Mouse (Mus musculus) CH12.LX (cell line): ENCODE results near the gene Clba1.

Experiments used
- CTCF ChIP-seq, 2 experiments: IDR thresholded peaks in 1 of 2; conservative IDR thresholded peaks in 1 of 2; 2 replicates each; pipeline ENCODE4 v1.5.1; 2011 to 2012; ENCODE audit warnings: low read depth in 2 of 2, low read length in 2 of 2, improper control_type of control experiment in 1 of 2, inconsistent platforms in 1 of 2, mild to moderate bottlenecking in 1 of 2, moderate library complexity in 1 of 2
- JUND ChIP-seq: conservative IDR thresholded peaks from 2 replicates; pipeline ENCODE4 v1.6.1; 2011; ENCODE audit warnings: low read depth, low read length, improper control_type of control experiment
- MAX ChIP-seq: IDR thresholded peaks from 2 replicates; pipeline ENCODE4 v1.6.1; 2011; ENCODE audit warnings: low read length, improper control_type of control experiment
- POLR2A ChIP-seq: IDR thresholded peaks from 2 replicates; pipeline ENCODE4 v1.6.1; 2011; ENCODE audit warnings: low read depth, mild to moderate bottlenecking, improper control_type of control experiment, low read length
- ZC3H11A ChIP-seq: IDR thresholded peaks from 2 replicates; pipeline ENCODE4 v1.6.1; 2012; ENCODE audit warnings: low read depth, mild to moderate bottlenecking, inconsistent platforms, low read length, improper control_type of control experiment

- no peak for TF ChIP-seq CTCF (conservative IDR thresholded peaks at IDR 0.05 in 1 of 2, IDR thresholded peaks at IDR 0.05 in 1 of 2; ENCODE audit: low read depth in 2 of 2, low read length in 2 of 2)
- no peak for TF ChIP-seq POLR2A
- TF ChIP-seq MAX, result no peak
- no peak for TF ChIP-seq ZC3H11A
- TF ChIP-seq JUND, result no peak
These were observed 38.3 kb upstream of the Clba1 start for GRCm38 (mm10) chr12:112770396-112770795.
